Mouse (Mus musculus) heart, adult 2 months (tissue): Measurements from ENCODE around the gene Frzb.

Source experiments
- CTCF ChIP-seq: fragments of 200-600 bp; IDR thresholded peaks from 2 replicates; pipeline ENCODE4 v1.8.1; 2022; ENCODE audit warnings: antibody characterized with exemption, mild to moderate bottlenecking, moderate library complexity
- EP300 ChIP-seq: fragments of 200-500 bp; IDR thresholded peaks from 2 replicates; pipeline ENCODE4 v1.6.1; 2011; ENCODE audit warnings: low read depth, low read length, control low read depth; ENCODE audit not compliant: insufficient read depth

- TF ChIP-seq CTCF (no peak), EP300 (no peak)
Measured at GRCm38 (mm10) chr2:80396057-80396456, 51.4 kb downstream of the Frzb start.
